Mouse (Mus musculus): ENCODE data around the gene Mex3d.

- TF ChIP-seq CTCF (IDR thresholded peaks at IDR 0.05; ENCODE audit: insufficient read depth, low read length): no peak
- TF ChIP-seq POLR2A (IDR thresholded peaks at IDR 0.05; ENCODE audit: borderline replicate concordance, extremely low read depth, low read depth, low read length): no peak
These were observed 44.0 kb downstream of the Mex3d start for GRCm38 (mm10) chr10:80343425-80343895.

All from lung, adult 2 months (tissue).